Mouse (Mus musculus): ENCODE results near the gene Chrng. TPM values are rescaled to one million over a fixed set of nuclear protein-coding genes. Genes with fewer than 3 reads are reported as not detected.

Chrng gene
- polyA plus RNA-seq, 1 experiment from 2014 or later: not detected

- DNase-seq (ENCODE audit: low spot score, missing footprints) (peak; percentile 98), ATAC-seq (ENCODE audit: low FRiP score) (peak; percentile 40)
- no peak overlapping the region for H3K27ac ChIP-seq (ENCODE audit: low read depth, low read length)
- no peaks in the 10 kb centered on the region for H3K27me3 ChIP-seq (ENCODE audit: control insufficient read depth, insufficient read depth, low read length)
- no peaks in the 10 kb centered on the region for H3K9me3 ChIP-seq (ENCODE audit: control insufficient read depth, low read length)
- H3K4me2 ChIP-seq: peak overlapping the region; percentile 23; the same call in 1 of the 2 replicates
- H3K9ac ChIP-seq (ENCODE audit: low read length): no peak overlapping the region; the same call in 1 of the 2 replicates
- peaks cover 10% of the 10 kb centered on the region for H3K4me1 ChIP-seq (ENCODE audit: control insufficient read depth, insufficient read depth, low read length)
- no peak overlapping the region for H3K4me3 ChIP-seq (ENCODE audit: low read depth, low read length)
- no peaks in the 10 kb centered on the region for H3K36me3 ChIP-seq (ENCODE audit: control insufficient read depth, insufficient read depth, low read length)
- 25% methylated on average over 27 of the region's 28 CpGs for WGBS
Measured at GRCm38 (mm10) chr1:87174006-87174955, 30.2 kb upstream of the Chrng start.

GRCm38 (mm10) chr1:87175852-87176292 lies 28.6 kb upstream of the Chrng start:
- DNase-seq (ENCODE audit: low spot score, missing footprints) (peak; percentile 87), ATAC-seq (ENCODE audit: low FRiP score) (peak; percentile 80)
- no peaks in the 10 kb centered on the region for H3K36me3 ChIP-seq (ENCODE audit: control insufficient read depth, insufficient read depth, low read length)
- peak overlapping the region; percentile 4; the same call in 1 of the 2 replicates for H3K4me2 ChIP-seq
- no peaks in the 10 kb centered on the region for H3K27me3 ChIP-seq (ENCODE audit: control insufficient read depth, insufficient read depth, low read length)
- H3K9ac ChIP-seq (ENCODE audit: low read length): no peak overlapping the region
- H3K27ac ChIP-seq (ENCODE audit: low read depth, low read length): no peak overlapping the region
- H3K9me3 ChIP-seq (ENCODE audit: control insufficient read depth, low read length): no peaks in the 10 kb centered on the region
- H3K4me1 ChIP-seq (ENCODE audit: control insufficient read depth, insufficient read depth, low read length): peaks cover 5% of the 10 kb centered on the region; the same call in 1 of the 2 replicates
- H3K4me3 ChIP-seq (ENCODE audit: low read depth, low read length): no peak overlapping the region
- WGBS: 9% methylated on average over 11 of the region's 11 CpGs

- Histone ChIP-seq H3K4me2 (no peak overlapping the region), H3K4me1 (ENCODE audit: control insufficient read depth, insufficient read depth, low read length) (0 out of 2 replicates have a peak, but pooled peaks cover 3% of the 10 kb centered on the region), H3K36me3 (ENCODE audit: control insufficient read depth, insufficient read depth, low read length) (no peaks in the 10 kb centered on the region), H3K9ac (ENCODE audit: low read length) (no peak overlapping the region), H3K4me3 (ENCODE audit: low read depth, low read length) (no peak overlapping the region), H3K27me3 (ENCODE audit: control insufficient read depth, insufficient read depth, low read length) (peaks cover 20% of the 10 kb centered on the region), H3K9me3 (ENCODE audit: control insufficient read depth, low read length) (no peaks in the 10 kb centered on the region), H3K27ac (ENCODE audit: low read depth, low read length) (no peak overlapping the region)
- DNase-seq (ENCODE audit: low spot score, missing footprints) (no peak), ATAC-seq (ENCODE audit: low FRiP score) (no peak)
- WGBS: 68% methylated on average over 5 of the region's 5 CpGs
Measured at GRCm38 (mm10) chr1:87180896-87181295, 23.6 kb upstream of the Chrng start.

GRCm38 (mm10) chr1:87183013-87183412 lies 21.4 kb upstream of the Chrng start, which contains the start of gene Prss56:
TSS of gene Prss56 (plus strand) at chr1:87183313.
- H3K36me3 ChIP-seq (ENCODE audit: control insufficient read depth, insufficient read depth, low read length): no peaks in the 10 kb centered on the region
- no peak within 1 kb of the TSS for H3K4me2 ChIP-seq
- H3K27me3 ChIP-seq (ENCODE audit: control insufficient read depth, insufficient read depth, low read length): peaks cover 31% of the 10 kb centered on the region
- no peak within 1 kb of the TSS for H3K27ac ChIP-seq (ENCODE audit: low read depth, low read length)
- peaks cover 7% of the 10 kb centered on the region; the same call in 1 of the 2 replicates for H3K4me1 ChIP-seq (ENCODE audit: control insufficient read depth, insufficient read depth, low read length)
- H3K9ac ChIP-seq (ENCODE audit: low read length): no peak within 1 kb of the TSS
- no peaks in the 10 kb centered on the region for H3K9me3 ChIP-seq (ENCODE audit: control insufficient read depth, low read length)
- ATAC-seq (ENCODE audit: low FRiP score) (no peak), DNase-seq (ENCODE audit: low spot score, missing footprints) (no peak)
- H3K4me3 ChIP-seq (ENCODE audit: low read depth, low read length): no peak within 1 kb of the TSS
- 64% methylated on average over 9 of the region's 9 CpGs for WGBS

GRCm38 (mm10) chr1:87183998-87184750 lies 20.3 kb upstream of the Chrng start:
- Histone ChIP-seq H3K4me3 (ENCODE audit: low read depth, low read length) (no peak overlapping the region), H3K27ac (ENCODE audit: low read depth, low read length) (no peak overlapping the region), H3K9me3 (ENCODE audit: control insufficient read depth, low read length) (no peaks in the 10 kb centered on the region), H3K9ac (ENCODE audit: low read length) (no peak overlapping the region), H3K27me3 (ENCODE audit: control insufficient read depth, insufficient read depth, low read length) (peaks cover 31% of the 10 kb centered on the region), H3K36me3 (ENCODE audit: control insufficient read depth, insufficient read depth, low read length) (no peaks in the 10 kb centered on the region), H3K4me2 (peak overlapping the region; percentile 28; the same call in 1 of the 2 replicates), H3K4me1 (ENCODE audit: control insufficient read depth, insufficient read depth, low read length) (peaks cover 4% of the 10 kb centered on the region; the same call in 1 of the 2 replicates)
- ATAC-seq (ENCODE audit: low FRiP score) (no peak), DNase-seq (ENCODE audit: low spot score, missing footprints) (no peak)
- 27% methylated on average over 15 of the region's 15 CpGs for WGBS

- ATAC-seq (ENCODE audit: low FRiP score): peak; percentile 31
- 9% methylated on average over 20 of the region's 20 CpGs for WGBS
- H3K4me3 ChIP-seq (ENCODE audit: low read depth, low read length): no peak overlapping the region
Measured at GRCm38 (mm10) chr1:87184751-87185139, 19.7 kb upstream of the Chrng start.

GRCm38 (mm10) chr1:87185526-87185925 lies 18.9 kb upstream of the Chrng start:
- H3K9ac ChIP-seq (ENCODE audit: low read length): no peak overlapping the region
- 10% methylated on average over 13 of the region's 13 CpGs for WGBS
- H3K27me3 ChIP-seq (ENCODE audit: control insufficient read depth, insufficient read depth, low read length): peaks cover 31% of the 10 kb centered on the region
- H3K4me1 ChIP-seq (ENCODE audit: control insufficient read depth, insufficient read depth, low read length): peaks cover 4% of the 10 kb centered on the region; the same call in 1 of the 2 replicates
- H3K4me2 ChIP-seq: no peak overlapping the region
- H3K9me3 ChIP-seq (ENCODE audit: control insufficient read depth, low read length): no peaks in the 10 kb centered on the region
- DNase-seq (ENCODE audit: low spot score, missing footprints) (no peak), ATAC-seq (ENCODE audit: low FRiP score) (no peak)
- no peak overlapping the region for H3K27ac ChIP-seq (ENCODE audit: low read depth, low read length)
- no peak overlapping the region for H3K4me3 ChIP-seq (ENCODE audit: low read depth, low read length)
- H3K36me3 ChIP-seq (ENCODE audit: control insufficient read depth, insufficient read depth, low read length): no peaks in the 10 kb centered on the region

More at GRCm38 (mm10) chr1:87184751-87185139, 19.7 kb upstream of the Chrng start:
- Histone ChIP-seq H3K4me1 (ENCODE audit: control insufficient read depth, insufficient read depth, low read length) (peaks cover 4% of the 10 kb centered on the region; the same call in 1 of the 2 replicates), H3K27me3 (ENCODE audit: control insufficient read depth, insufficient read depth, low read length) (peaks cover 31% of the 10 kb centered on the region), H3K9me3 (ENCODE audit: control insufficient read depth, low read length) (no peaks in the 10 kb centered on the region), H3K4me2 (peak overlapping the region; percentile 28; the same call in 1 of the 2 replicates), H3K27ac (ENCODE audit: low read depth, low read length) (no peak overlapping the region), H3K9ac (ENCODE audit: low read length) (no peak overlapping the region), H3K36me3 (ENCODE audit: control insufficient read depth, insufficient read depth, low read length) (no peaks in the 10 kb centered on the region)
- DNase-seq (ENCODE audit: low spot score, missing footprints): peak; percentile 93

- WGBS: 2% methylated on average over 51 of the region's 54 CpGs
- peaks cover 31% of the 10 kb centered on the region for H3K27me3 ChIP-seq (ENCODE audit: control insufficient read depth, insufficient read depth, low read length)
- DNase-seq (ENCODE audit: low spot score, missing footprints) (peak; percentile 95), ATAC-seq (ENCODE audit: low FRiP score) (peak; percentile 65)
- peak overlapping the region; percentile 84 for H3K4me2 ChIP-seq
- peaks cover 4% of the 10 kb centered on the region; the same call in 1 of the 2 replicates for H3K4me1 ChIP-seq (ENCODE audit: control insufficient read depth, insufficient read depth, low read length)
- no peaks in the 10 kb centered on the region for H3K9me3 ChIP-seq (ENCODE audit: control insufficient read depth, low read length)
- H3K4me3 ChIP-seq (ENCODE audit: low read depth, low read length): peak overlapping the region; percentile 49
- no peak overlapping the region for H3K27ac ChIP-seq (ENCODE audit: low read depth, low read length)
- H3K36me3 ChIP-seq (ENCODE audit: control insufficient read depth, insufficient read depth, low read length): no peaks in the 10 kb centered on the region
- peak overlapping the region; percentile 63 for H3K9ac ChIP-seq (ENCODE audit: low read length)
Measured at GRCm38 (mm10) chr1:87186261-87187036, 18.0 kb upstream of the Chrng start.
